Mouse (Mus musculus) limb, embryonic 13.5 days (tissue): ENCODE measurements at regions not wholly inside any gene's neighbourhood (a gene's known extent, or its start where the extent isn't known, plus 50 kb on each side); places are given as distances from the start of the nearest gene placed in this dataset.
A peak's percentile ranks its signal among the peaks of the same experiment; 100 is the strongest.

Source experiments
- ATAC-seq: fragments of 200-750 bp; cut with Nextera tagmentation; 2 replicates; pipeline ENCODE4 v1.8.0; 2017; ENCODE audit warnings: low read depth, moderate number of reproducible peaks, moderate TSS enrichment; ENCODE audit not compliant: low FRiP score
- H3K27ac ChIP-seq: fragments of 300-500 bp; sonication (generic); 2 replicates; pipeline ENCODE4 v1.5.1; 2015; ENCODE audit warnings: inconsistent platforms, mild to moderate bottlenecking, moderate library complexity
- H3K27me3 ChIP-seq: fragments of 300-500 bp; sonication (generic); 2 replicates; pipeline ENCODE4 v1.6.1; 2015; ENCODE audit warnings: mild to moderate bottlenecking, inconsistent platforms
- H3K36me3 ChIP-seq: fragments of 300-500 bp; sonication (generic); 2 replicates; pipeline ENCODE4 v1.6.1; 2015; ENCODE audit warnings: inconsistent platforms, mild to moderate bottlenecking, moderate library complexity
- H3K4me1 ChIP-seq: fragments of 300-500 bp; sonication (generic); 2 replicates; pipeline ENCODE4 v1.6.1; 2015; ENCODE audit warnings: inconsistent platforms
- H3K4me2 ChIP-seq: fragments of 300-500 bp; sonication (generic); replicated peaks from 2 replicates; pipeline ENCODE4 v1.6.1; 2015; ENCODE audit warnings: inconsistent platforms, mild to moderate bottlenecking, moderate library complexity
- H3K4me3 ChIP-seq: fragments of 300-500 bp; sonication (generic); 2 replicates; pipeline ENCODE4 v1.5.1; 2015; ENCODE audit warnings: moderate library complexity, mild to moderate bottlenecking, inconsistent platforms
- H3K9ac ChIP-seq: fragments of 300-500 bp; sonication (generic); 2 replicates; pipeline ENCODE4 v1.6.1; 2015; ENCODE audit warnings: mild to moderate bottlenecking, inconsistent platforms
- H3K9me3 ChIP-seq: fragments of 300-500 bp; sonication (generic); 2 replicates; pipeline ENCODE4 v1.6.1; 2016; ENCODE audit warnings: inconsistent platforms
- WGBS: fragments of 180-500 bp; shearing (Covaris S2); methylation state at CpG from one replicate; pipeline ENCODE4 v1.1.7; 2015; 5-methylcytosine and 5-hydroxymethylcytosine counted together

DNA sequence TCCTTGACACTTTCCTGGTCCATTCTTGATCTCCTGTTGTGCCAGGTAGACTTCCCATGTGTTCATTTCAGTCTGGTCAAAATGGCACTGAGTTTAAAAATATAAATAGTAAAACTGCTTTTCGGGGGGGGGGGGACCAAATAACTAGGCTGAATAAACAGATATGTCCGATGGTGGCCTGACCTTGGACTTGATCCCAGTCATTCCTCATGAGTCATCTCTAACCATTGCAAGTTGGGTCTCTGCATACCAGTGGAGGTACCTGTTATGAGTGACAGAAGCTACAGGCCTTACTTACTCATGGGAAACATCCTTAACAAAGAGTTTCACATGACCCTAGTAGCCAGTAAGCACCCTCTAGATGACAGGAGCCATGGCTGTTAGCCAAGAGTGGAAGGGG lies 76.2 kb upstream of the Ncam1 start:
- ATAC-seq: no peak
- 90% methylated on average over 2 of the region's 2 CpGs for WGBS
- H3K4me3 ChIP-seq: no peak overlapping the region

GRCm38 (mm10) chr9:49873550-49873949 lies 74.8 kb upstream of the Ncam1 start:
- Histone ChIP-seq H3K9me3 (no peaks in the 10 kb centered on the region), H3K27me3 (no peaks in the 10 kb centered on the region), H3K9ac (peak overlapping the region; percentile 53; the same call in 1 of the 2 replicates), H3K4me3 (peak overlapping the region; percentile 28), H3K4me1 (peaks cover 10% of the 10 kb centered on the region; the same call in 1 of the 2 replicates), H3K27ac (no peak overlapping the region), H3K36me3 (no peaks in the 10 kb centered on the region), H3K4me2 (peak overlapping the region; percentile 57)
- 3% methylated on average over 3 of the region's 3 CpGs for WGBS
- peak; percentile 89 for ATAC-seq

More for the DNA sequence above, 76.2 kb upstream of the Ncam1 start:
- Histone ChIP-seq H3K27me3 (no peaks in the 10 kb centered on the region), H3K36me3 (no peaks in the 10 kb centered on the region), H3K27ac (no peak overlapping the region), H3K4me2 (no peak overlapping the region), H3K9ac (no peak overlapping the region), H3K4me1 (peaks cover 10% of the 10 kb centered on the region; the same call in 1 of the 2 replicates), H3K9me3 (no peaks in the 10 kb centered on the region)

GRCm38 (mm10) chr9:49851522-49851921 lies 52.8 kb upstream of the Ncam1 start:
- no peak for ATAC-seq
- Histone ChIP-seq H3K9ac (no peak overlapping the region), H3K27ac (no peak overlapping the region), H3K9me3 (no peaks in the 10 kb centered on the region), H3K36me3 (no peaks in the 10 kb centered on the region), H3K27me3 (no peaks in the 10 kb centered on the region), H3K4me2 (no peak overlapping the region), H3K4me1 (peaks cover 13% of the 10 kb centered on the region), H3K4me3 (no peak overlapping the region)
- WGBS: 92% methylated on average over 3 of the region's 3 CpGs

DNA sequence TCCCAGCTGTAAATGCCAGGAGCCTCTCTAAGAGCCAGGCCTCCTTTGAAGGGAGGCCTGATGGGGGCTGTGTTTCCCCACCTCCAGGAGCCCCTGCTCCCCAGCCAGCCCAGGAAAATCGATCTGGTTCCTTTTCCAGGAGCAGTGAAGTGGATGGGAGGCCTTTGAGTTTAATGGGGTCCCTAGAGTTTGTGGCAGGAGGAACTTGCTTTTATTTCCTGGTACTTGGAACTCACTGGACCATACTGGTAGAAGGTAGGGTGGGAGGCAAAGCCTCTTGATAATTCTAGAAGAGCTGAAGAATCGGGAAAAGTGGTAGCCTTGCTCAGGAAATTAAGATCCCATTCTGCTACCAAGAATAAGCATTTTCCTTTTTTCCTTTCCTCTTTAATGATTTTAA lies 50.7 kb upstream of the Ncam1 start:
- no peak for ATAC-seq
- no peak overlapping the region for H3K4me3 ChIP-seq
- H3K9ac ChIP-seq: no peak overlapping the region
- no peaks in the 10 kb centered on the region for H3K27me3 ChIP-seq
- 23% methylated on average over 2 of the region's 2 CpGs for WGBS
- no peaks in the 10 kb centered on the region for H3K9me3 ChIP-seq
- no peak overlapping the region for H3K27ac ChIP-seq
- H3K4me2 ChIP-seq: no peak overlapping the region
- H3K36me3 ChIP-seq: no peaks in the 10 kb centered on the region
- peaks cover 13% of the 10 kb centered on the region for H3K4me1 ChIP-seq

- Histone ChIP-seq H3K27me3 (no peaks in the 10 kb centered on the region), H3K4me1 (peaks cover 13% of the 10 kb centered on the region), H3K9ac (no peak overlapping the region), H3K4me3 (no peak overlapping the region), H3K9me3 (no peaks in the 10 kb centered on the region), H3K4me2 (no peak overlapping the region), H3K27ac (no peak overlapping the region), H3K36me3 (no peaks in the 10 kb centered on the region)
- ATAC-seq: no peak
- 4% methylated on average over 6 of the region's 6 CpGs for WGBS
Measured at GRCm38 (mm10) chr9:49848943-49849342, 50.2 kb upstream of the Ncam1 start.
